Mouse (Mus musculus) limb, embryonic 12.5 days (tissue): Measurements from ENCODE around the gene Aff3. TPM values are rescaled to one million over a fixed set of nuclear protein-coding genes. Genes with fewer than 3 reads are reported as not detected.

Experiments
- ATAC-seq: fragments of 200-750 bp; cut with Nextera tagmentation; 2 replicates; pipeline ENCODE4 v1.8.0; 2017; ENCODE audit warnings: low read depth, moderate TSS enrichment; ENCODE audit not compliant: insufficient number of reproducible peaks, insufficient read depth, low FRiP score, low TSS enrichment
- H3K27ac ChIP-seq: fragments of 300-500 bp; sonication (generic); 2 replicates; pipeline ENCODE4 v1.5.1; 2016; ENCODE audit warnings: mild to moderate bottlenecking, moderate library complexity
- H3K27me3 ChIP-seq: fragments of 300-500 bp; sonication (generic); 2 replicates; pipeline ENCODE4 v1.6.1; 2016; ENCODE audit warnings: mild to moderate bottlenecking, moderate library complexity
- H3K36me3 ChIP-seq: fragments of 300-500 bp; sonication (generic); 2 replicates; pipeline ENCODE4 v1.6.1; 2016; ENCODE audit warnings: mild to moderate bottlenecking, moderate library complexity
- H3K4me1 ChIP-seq: fragments of 300-500 bp; sonication (generic); replicated peaks from 2 replicates; pipeline ENCODE4 v1.6.1; 2016
- H3K4me2 ChIP-seq: fragments of 300-500 bp; sonication (generic); 2 replicates; pipeline ENCODE4 v1.6.1; 2016; ENCODE audit warnings: mild to moderate bottlenecking, moderate library complexity
- H3K4me3 ChIP-seq: fragments of 300-500 bp; sonication (generic); replicated peaks from 2 replicates; pipeline ENCODE4 v1.5.1; 2016; ENCODE audit warnings: mild to moderate bottlenecking
- H3K9ac ChIP-seq: fragments of 300-500 bp; sonication (generic); replicated peaks from 2 replicates; pipeline ENCODE4 v1.6.1; 2016; ENCODE audit warnings: mild to moderate bottlenecking, moderate library complexity
- H3K9me3 ChIP-seq: fragments of 300-500 bp; sonication (generic); 2 replicates; pipeline ENCODE4 v1.6.1; 2016; ENCODE audit warnings: mild to moderate bottlenecking, moderate library complexity
- WGBS: fragments of 180-500 bp; shearing (Covaris S2); methylation state at CpG from one replicate; pipeline ENCODE4 v1.1.7; 2016; 5-methylcytosine and 5-hydroxymethylcytosine counted together
- polyA plus RNA-seq: library from polyadenylated mRNA; unstranded; fragments of >200 nt; fragmentation: Nextera tagmentation; extraction: Ambion mirVana; gene quantifications from 2 replicates; pipeline ENCODE4 v1.2.1, GENCODE M21; 2016

The Aff3 gene
- polyA plus RNA-seq, 1 experiment from 2014 or later: 48.5 TPM

DNA sequence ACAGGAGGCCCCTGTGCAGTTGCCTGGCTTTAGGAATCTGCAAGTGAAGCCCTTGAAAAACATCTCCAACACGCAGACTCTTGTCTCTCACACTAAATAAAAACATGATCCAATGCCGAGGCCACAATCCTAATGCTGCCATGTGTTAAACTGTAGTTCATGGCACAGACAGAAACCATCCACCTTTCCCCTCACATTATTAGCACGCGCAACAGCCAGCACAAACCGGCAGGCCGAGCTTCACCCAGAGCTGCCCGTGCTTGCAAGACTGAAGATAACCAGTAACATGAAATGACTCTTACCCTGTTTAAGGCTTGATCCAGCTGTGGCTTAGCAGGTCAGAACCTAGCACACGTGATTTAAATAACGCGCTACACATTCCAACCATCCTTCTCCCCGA, 360.4 kb downstream of the Aff3 start:
- Histone ChIP-seq H3K4me2 (no peak overlapping the region), H3K9ac (no peak overlapping the region), H3K27ac (no peak overlapping the region), H3K36me3 (peaks cover 13% of the 10 kb centered on the region; the same call in 1 of the 2 replicates), H3K27me3 (no peaks in the 10 kb centered on the region), H3K4me1 (peaks cover 19% of the 10 kb centered on the region), H3K9me3 (no peaks in the 10 kb centered on the region), H3K4me3 (no peak overlapping the region)
- no peak for ATAC-seq
- 78% methylated on average over 11 of the region's 11 CpGs for WGBS

DNA sequence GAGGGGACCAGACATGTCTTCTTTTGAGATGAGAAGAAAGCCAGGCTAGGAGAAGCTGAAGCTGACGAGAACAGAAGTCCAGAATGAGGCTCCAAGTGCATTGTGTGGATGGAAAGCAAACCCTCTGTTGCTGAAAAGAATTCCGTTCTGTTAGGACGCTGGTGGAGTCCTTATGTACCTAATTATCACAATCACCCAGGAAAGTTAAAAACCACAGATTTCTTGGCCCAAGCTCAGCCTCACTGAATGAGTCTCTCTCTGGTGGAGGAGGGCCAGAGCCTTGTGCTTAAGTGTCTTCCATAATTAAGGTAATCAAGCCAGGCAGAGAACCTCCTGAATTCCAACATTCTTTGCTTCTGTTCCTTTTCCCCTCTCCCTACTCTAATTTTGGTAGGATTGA, 366.5 kb downstream of the Aff3 start:
- Histone ChIP-seq H3K27me3 (no peaks in the 10 kb centered on the region), H3K4me3 (no peak overlapping the region), H3K36me3 (no peaks in the 10 kb centered on the region), H3K4me1 (no peaks in the 10 kb centered on the region), H3K9me3 (no peaks in the 10 kb centered on the region), H3K4me2 (no peak overlapping the region), H3K27ac (no peak overlapping the region), H3K9ac (no peak overlapping the region)
- WGBS: 73% methylated on average over 3 of the region's 3 CpGs
- ATAC-seq: no peak

DNA sequence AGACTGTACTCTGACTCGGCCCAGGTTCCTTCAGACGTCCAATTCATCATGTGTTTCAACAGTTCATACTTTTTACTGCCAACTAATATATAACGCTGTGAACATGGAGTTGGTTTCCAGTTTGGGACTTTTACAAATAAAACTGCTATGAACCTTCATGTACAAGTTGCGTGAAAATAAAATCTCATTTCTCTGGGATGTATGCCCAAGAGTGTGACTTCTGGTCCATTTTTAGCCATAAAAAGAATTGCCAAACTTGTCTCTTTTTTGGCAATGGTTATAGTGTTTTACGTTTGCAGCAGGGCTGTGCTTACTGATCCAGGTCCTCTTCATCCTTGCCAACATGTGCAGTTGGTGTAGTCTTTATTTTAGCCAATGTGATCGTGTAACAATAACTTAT, 369.8 kb downstream of the Aff3 start:
- Histone ChIP-seq H3K27ac (no peak overlapping the region), H3K27me3 (no peaks in the 10 kb centered on the region), H3K4me2 (no peak overlapping the region), H3K4me3 (no peak overlapping the region), H3K36me3 (no peaks in the 10 kb centered on the region), H3K9me3 (no peaks in the 10 kb centered on the region), H3K4me1 (no peaks in the 10 kb centered on the region), H3K9ac (no peak overlapping the region)
- 90% methylated on average over 6 of the region's 6 CpGs for WGBS
- ATAC-seq: no peak

- 93% methylated on average over 9 of the region's 9 CpGs for WGBS
- Histone ChIP-seq H3K27ac (no peak overlapping the region), H3K9ac (no peak overlapping the region), H3K9me3 (no peaks in the 10 kb centered on the region), H3K27me3 (no peaks in the 10 kb centered on the region), H3K4me3 (no peak overlapping the region), H3K4me1 (no peaks in the 10 kb centered on the region), H3K4me2 (no peak overlapping the region), H3K36me3 (no peaks in the 10 kb centered on the region)
- no peak for ATAC-seq
Observed at GRCm38 (mm10) chr1:38294336-38294695, 370.4 kb downstream of the Aff3 start.

DNA sequence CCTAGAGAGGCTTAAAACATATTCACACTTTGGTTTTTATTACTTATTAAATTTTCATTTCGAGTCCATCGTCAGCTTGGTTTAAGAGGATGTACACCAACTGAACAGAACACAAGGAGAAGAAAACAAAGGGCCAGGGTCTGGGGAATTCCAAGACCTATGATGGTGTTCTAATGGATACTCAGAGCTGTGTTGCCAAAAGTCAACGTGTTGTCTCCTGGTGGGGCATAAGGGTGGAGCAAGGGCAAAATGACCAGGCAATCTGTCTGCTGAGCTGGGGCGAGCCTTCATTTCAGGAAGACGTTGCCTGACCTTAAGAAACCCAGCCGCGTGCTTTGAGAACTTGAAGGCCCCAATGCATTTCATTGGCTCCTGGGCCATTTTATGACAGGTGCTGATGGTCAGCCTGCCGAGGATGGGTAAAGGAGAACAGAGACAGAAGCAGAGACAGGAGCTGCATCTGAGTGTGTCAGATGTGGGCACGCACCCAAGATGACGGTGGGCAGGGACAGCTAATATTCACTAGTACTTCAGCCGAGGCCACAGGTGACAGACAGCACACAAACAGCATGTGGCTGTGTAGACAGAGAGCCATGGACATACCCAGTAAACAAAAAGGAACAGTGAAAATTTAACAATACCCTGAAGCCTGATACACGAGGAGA, 371.0 kb downstream of the Aff3 start:
- no peaks in the 10 kb centered on the region for H3K27me3 ChIP-seq
- no peak overlapping the region for H3K9ac ChIP-seq
- 88% methylated on average over 12 of the region's 12 CpGs for WGBS
- H3K9me3 ChIP-seq: no peaks in the 10 kb centered on the region
- no peak overlapping the region for H3K4me3 ChIP-seq
- no peaks in the 10 kb centered on the region for H3K36me3 ChIP-seq
- no peaks in the 10 kb centered on the region for H3K4me1 ChIP-seq
- H3K27ac ChIP-seq: no peak overlapping the region
- no peak for ATAC-seq
- H3K4me2 ChIP-seq: no peak overlapping the region

DNA sequence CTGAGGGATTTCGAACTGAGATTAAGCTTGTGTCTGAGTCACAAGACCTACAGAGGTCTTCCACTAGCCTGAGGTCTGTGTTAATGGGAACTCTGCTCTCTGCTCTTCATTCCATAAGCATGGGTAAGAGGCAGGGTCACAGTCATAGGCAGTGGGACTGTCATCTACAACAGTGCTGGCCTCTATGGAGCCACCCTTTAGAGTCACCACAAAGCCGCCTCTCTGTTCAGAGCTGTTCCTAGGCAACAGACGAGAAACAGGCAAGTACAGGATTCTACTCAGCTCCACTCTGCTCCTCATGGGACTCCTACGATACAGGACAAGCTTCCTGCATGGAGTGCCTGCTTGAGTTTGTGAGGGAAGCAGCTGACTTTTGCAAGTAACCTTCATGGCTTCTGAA, 371.9 kb downstream of the Aff3 start:
- Histone ChIP-seq H3K27ac (no peak overlapping the region), H3K9ac (no peak overlapping the region), H3K9me3 (no peaks in the 10 kb centered on the region), H3K36me3 (no peaks in the 10 kb centered on the region), H3K4me1 (no peaks in the 10 kb centered on the region), H3K27me3 (no peaks in the 10 kb centered on the region), H3K4me3 (no peak overlapping the region), H3K4me2 (no peak overlapping the region)
- WGBS: 79% methylated on average over 4 of the region's 4 CpGs
- ATAC-seq: no peak

DNA sequence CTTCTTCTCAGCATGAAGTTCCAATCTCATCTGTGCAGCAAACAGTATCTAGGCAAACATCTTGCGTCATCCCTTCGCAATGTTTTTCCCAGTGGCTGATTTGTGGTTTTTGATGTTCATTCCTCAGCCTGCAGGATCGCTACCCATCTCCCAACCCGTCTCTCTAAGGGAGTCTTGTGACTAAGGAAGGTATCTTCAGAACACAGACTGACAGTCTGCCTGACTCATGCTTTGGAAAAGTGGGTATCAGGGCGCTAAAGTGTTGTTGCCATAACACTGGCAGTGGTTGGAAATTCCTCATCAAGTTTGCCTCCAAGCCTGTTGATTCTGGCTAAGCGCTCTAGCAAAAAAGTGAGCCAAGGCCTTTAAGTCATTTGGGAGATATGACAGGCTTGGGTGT, 372.8 kb downstream of the Aff3 start:
- WGBS: 93% methylated on average over 6 of the region's 6 CpGs
- H3K27me3 ChIP-seq: no peaks in the 10 kb centered on the region
- H3K4me2 ChIP-seq: no peak overlapping the region
- H3K4me1 ChIP-seq: no peaks in the 10 kb centered on the region
- H3K27ac ChIP-seq: no peak overlapping the region
- no peak for ATAC-seq
- no peak overlapping the region for H3K9ac ChIP-seq
- no peaks in the 10 kb centered on the region for H3K36me3 ChIP-seq
- no peaks in the 10 kb centered on the region for H3K9me3 ChIP-seq
- no peak overlapping the region for H3K4me3 ChIP-seq

DNA sequence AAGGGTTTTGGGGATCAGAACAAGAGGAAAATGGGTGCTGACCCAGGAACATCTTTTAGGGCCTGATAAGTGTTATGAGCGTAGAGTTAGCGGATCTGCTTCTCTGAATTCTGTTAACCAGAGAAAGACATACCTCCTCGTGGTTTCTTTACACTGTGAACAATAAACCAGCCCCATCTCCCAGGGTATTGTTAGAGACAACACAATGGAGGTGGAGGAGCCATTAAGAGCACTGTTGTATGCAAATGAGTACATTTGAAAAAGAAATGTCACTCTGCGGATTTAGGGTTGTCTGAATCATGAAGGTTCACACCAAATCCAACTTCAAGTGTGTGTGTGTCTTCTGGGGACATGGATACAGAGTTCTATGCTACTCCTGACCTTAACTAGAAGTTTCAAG, 373.3 kb downstream of the Aff3 start:
- Histone ChIP-seq H3K4me3 (no peak overlapping the region), H3K27me3 (no peaks in the 10 kb centered on the region), H3K4me1 (no peaks in the 10 kb centered on the region), H3K27ac (no peak overlapping the region), H3K36me3 (no peaks in the 10 kb centered on the region), H3K9me3 (no peaks in the 10 kb centered on the region), H3K9ac (no peak overlapping the region), H3K4me2 (no peak overlapping the region)
- ATAC-seq: no peak
- 86% methylated on average over 4 of the region's 4 CpGs for WGBS

- ATAC-seq: no peak
- H3K4me3 ChIP-seq: no peak overlapping the region
- no peaks in the 10 kb centered on the region for H3K4me1 ChIP-seq
- 94% methylated on average over 7 of the region's 7 CpGs for WGBS
- no peak overlapping the region for H3K9ac ChIP-seq
- no peaks in the 10 kb centered on the region for H3K27me3 ChIP-seq
- H3K36me3 ChIP-seq: no peaks in the 10 kb centered on the region
- no peaks in the 10 kb centered on the region for H3K9me3 ChIP-seq
- H3K27ac ChIP-seq: no peak overlapping the region
- H3K4me2 ChIP-seq: no peak overlapping the region
Observed at GRCm38 (mm10) chr1:38290881-38291280, 373.9 kb downstream of the Aff3 start.

DNA sequence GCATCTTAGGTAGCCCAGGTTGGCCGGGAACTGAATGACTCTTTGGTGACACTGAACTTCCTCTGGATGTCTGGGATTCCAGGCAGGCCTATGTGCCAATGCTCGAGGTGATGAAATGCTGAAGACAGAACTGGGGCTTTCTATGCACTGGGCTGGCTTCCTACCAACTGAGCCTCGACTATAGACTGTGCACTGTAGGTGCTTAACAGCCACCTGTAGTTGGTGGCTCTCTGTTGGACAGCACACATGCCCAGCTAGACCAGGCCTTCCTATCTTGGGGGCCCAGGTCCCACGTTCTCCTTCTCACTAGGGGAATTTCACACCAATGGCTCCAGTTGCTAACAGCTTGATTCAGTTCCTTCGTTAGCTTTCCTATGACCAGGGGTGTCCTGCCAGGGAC, 374.9 kb downstream of the Aff3 start:
- Histone ChIP-seq H3K36me3 (no peaks in the 10 kb centered on the region), H3K4me2 (no peak overlapping the region), H3K4me1 (no peaks in the 10 kb centered on the region), H3K9me3 (no peaks in the 10 kb centered on the region), H3K27ac (no peak overlapping the region), H3K9ac (no peak overlapping the region), H3K27me3 (no peaks in the 10 kb centered on the region), H3K4me3 (no peak overlapping the region)
- WGBS: 85% methylated on average over 5 of the region's 5 CpGs
- no peak for ATAC-seq

DNA sequence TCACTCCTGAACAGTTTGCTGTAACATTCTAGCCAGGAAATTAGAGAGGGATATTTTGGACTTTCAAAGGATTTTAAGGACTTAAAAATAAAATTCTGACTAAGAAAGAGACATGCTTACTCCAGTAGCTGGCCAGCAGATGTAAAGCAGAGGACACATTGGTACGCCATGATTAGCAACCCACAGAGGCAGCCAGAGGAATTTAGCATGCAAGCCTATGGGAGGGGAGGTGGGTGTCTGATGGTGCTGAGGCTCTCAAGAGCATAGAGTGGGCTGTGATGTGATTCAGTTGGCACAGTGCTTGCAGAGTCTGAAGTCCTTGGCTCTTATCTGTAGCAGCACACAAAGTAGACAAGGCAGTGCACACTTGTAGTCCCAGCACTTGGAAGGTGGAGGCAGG, 376.0 kb downstream of the Aff3 start:
- WGBS: 97% methylated on average over 1 of the region's 1 CpGs
- no peak overlapping the region for H3K9ac ChIP-seq
- H3K27ac ChIP-seq: no peak overlapping the region
- ATAC-seq: no peak
- no peak overlapping the region for H3K4me2 ChIP-seq
- no peaks in the 10 kb centered on the region for H3K27me3 ChIP-seq
- H3K36me3 ChIP-seq: no peaks in the 10 kb centered on the region
- H3K9me3 ChIP-seq: no peaks in the 10 kb centered on the region
- no peaks in the 10 kb centered on the region for H3K4me1 ChIP-seq
- H3K4me3 ChIP-seq: no peak overlapping the region

- H3K9ac ChIP-seq: no peak overlapping the region
Observed at GRCm38 (mm10) chr1:38286551-38286950, 378.2 kb downstream of the Aff3 start.

More at GRCm38 (mm10) chr1:38286551-38286950, 378.2 kb downstream of the Aff3 start:
- Histone ChIP-seq H3K4me1 (no peaks in the 10 kb centered on the region), H3K4me3 (no peak overlapping the region), H3K27ac (no peak overlapping the region), H3K36me3 (no peaks in the 10 kb centered on the region), H3K4me2 (no peak overlapping the region), H3K9me3 (no peaks in the 10 kb centered on the region), H3K27me3 (no peaks in the 10 kb centered on the region)
- WGBS: 96% methylated on average over 1 of the region's 1 CpGs
- no peak for ATAC-seq
